Mouse (Mus musculus) MEL (cell line): Measurements from ENCODE around the gene Lzts2. TPM values are rescaled to one million over a fixed set of nuclear protein-coding genes. Genes with fewer than 3 reads are reported as not detected.

Source experiments
- DNase-seq: peaks from one replicate; pipeline ENCODE4 v3.0.0; 2011; ENCODE audit warnings: low read depth, low spot score
- H3K27ac ChIP-seq: 2 replicates; pipeline ENCODE4 v1.5.1; 2012; ENCODE audit warnings: low read depth, mild to moderate bottlenecking, control low read depth, low read length, moderate library complexity; ENCODE audit not compliant: control insufficient read depth
- H3K27me3 ChIP-seq, 2 experiments: fragments of 150-350 bp in 1 of 2; sonication (generic) in 1 of 2; 2 replicates each; pipeline ENCODE4 v1.6.1; 2012; ENCODE audit warnings: low read length in 2 of 2, mild to moderate bottlenecking in 2 of 2, improper control_type of control experiment in 1 of 2, moderate library complexity in 1 of 2; ENCODE audit not compliant: insufficient read depth in 2 of 2, control insufficient read depth in 1 of 2
- H3K36me3 ChIP-seq, 2 experiments: 2 replicates each; pipeline ENCODE4 v1.6.1; 2012 to 2014; ENCODE audit warnings: low read length in 2 of 2, improper control_type of control experiment in 1 of 2, inconsistent platforms in 1 of 2, mild to moderate bottlenecking in 1 of 2; ENCODE audit not compliant: insufficient read depth in 2 of 2, control insufficient read depth in 1 of 2
- H3K4me1 ChIP-seq, 2 experiments: fragments of 150-350 bp in 1 of 2; sonication (generic) in 1 of 2; 2 replicates each; pipeline ENCODE4 v1.6.1; 2012; ENCODE audit warnings: low read length in 2 of 2, improper control_type of control experiment in 1 of 2, mild to moderate bottlenecking in 1 of 2; ENCODE audit not compliant: insufficient read depth in 2 of 2, control insufficient read depth in 1 of 2
- H3K4me3 ChIP-seq, 2 experiments: fragments of 150-350 bp in 1 of 2; sonication (generic) in 1 of 2; 2 replicates each; pipeline ENCODE4 v1.5.1; 2012; ENCODE audit warnings: low read depth in 2 of 2, low read length in 2 of 2, mild to moderate bottlenecking in 2 of 2, moderate library complexity in 2 of 2, control low read depth in 1 of 2, improper control_type of control experiment in 1 of 2; ENCODE audit not compliant: control insufficient read depth in 1 of 2, insufficient read depth in 1 of 2
- H3K79me2 ChIP-seq: 2 replicates; pipeline ENCODE4 v1.6.1; 2012; ENCODE audit warnings: mild to moderate bottlenecking, low read length, moderate library complexity; ENCODE audit not compliant: control insufficient read depth, poor library complexity, insufficient read depth
- H3K9ac ChIP-seq: 2 replicates; pipeline ENCODE4 v1.6.1; 2012; ENCODE audit warnings: low read depth, mild to moderate bottlenecking, control low read depth, low read length, moderate library complexity; ENCODE audit not compliant: control insufficient read depth, poor library complexity, severe bottlenecking
- H3K9me3 ChIP-seq: fragments of 150-350 bp; sonication (generic); replicated peaks from 2 replicates; pipeline ENCODE4 v1.6.1; 2012; ENCODE audit warnings: mild to moderate bottlenecking, low read length, improper control_type of control experiment, moderate library complexity; ENCODE audit not compliant: insufficient read depth
- BHLHE40 ChIP-seq: IDR thresholded peaks from 2 replicates; pipeline ENCODE4 v1.6.1; 2012; ENCODE audit warnings: low read depth, mild to moderate bottlenecking, inconsistent platforms, low read length, improper control_type of control experiment, borderline replicate concordance
- CHD1 ChIP-seq: IDR thresholded peaks from 2 replicates; pipeline ENCODE4 v1.6.1; 2012; ENCODE audit warnings: low read depth, mild to moderate bottlenecking, inconsistent platforms, low read length, improper control_type of control experiment
- CHD2 ChIP-seq: IDR thresholded peaks from 2 replicates; pipeline ENCODE4 v1.6.1; 2011; ENCODE audit warnings: low read length, improper control_type of control experiment
- CTCF ChIP-seq, 3 experiments: IDR thresholded peaks in 2 of 3; conservative IDR thresholded peaks in 1 of 3; 2 replicates each; pipeline ENCODE4 v1.5.1; 2011 to 2012; ENCODE audit warnings: low read length in 3 of 3, low read depth in 2 of 3, mild to moderate bottlenecking in 2 of 3, improper control_type of control experiment in 1 of 3, inconsistent platforms in 1 of 3, mixed read lengths in 1 of 3, moderate library complexity in 1 of 3; ENCODE audit not compliant: control insufficient read depth in 1 of 3, insufficient read depth in 1 of 3, poor library complexity in 1 of 3, severe bottlenecking in 1 of 3
- E2F4 ChIP-seq: IDR thresholded peaks from 2 replicates; pipeline ENCODE4 v1.6.1; 2011; ENCODE audit warnings: low read depth, low read length, improper control_type of control experiment, borderline replicate concordance
- EP300 ChIP-seq, 2 experiments: IDR thresholded peaks; 2 replicates each; pipeline ENCODE4 v1.6.1; 2011; ENCODE audit warnings: improper control_type of control experiment in 2 of 2, low read length in 2 of 2, low read depth in 1 of 2, mild to moderate bottlenecking in 1 of 2
- ETS1 ChIP-seq: IDR thresholded peaks from 2 replicates; pipeline ENCODE4 v1.6.1; 2012; ENCODE audit warnings: low read depth, mild to moderate bottlenecking, inconsistent platforms, low read length, improper control_type of control experiment, moderate library complexity
- GABPA ChIP-seq: IDR thresholded peaks from 2 replicates; pipeline ENCODE4 v1.6.1; 2012; ENCODE audit warnings: low read depth, mild to moderate bottlenecking, inconsistent platforms, low read length, improper control_type of control experiment, moderate library complexity
- HCFC1 ChIP-seq: IDR thresholded peaks from 2 replicates; pipeline ENCODE4 v1.6.1; 2012; ENCODE audit warnings: low read depth, mild to moderate bottlenecking, inconsistent platforms, low read length, improper control_type of control experiment, moderate library complexity
- KAT2A ChIP-seq: conservative IDR thresholded peaks from 2 replicates; pipeline ENCODE4 v1.6.1; 2012; ENCODE audit warnings: low read depth, low read length, improper control_type of control experiment, inconsistent platforms
- MAX ChIP-seq: IDR thresholded peaks from 2 replicates; pipeline ENCODE4 v1.6.1; 2011; ENCODE audit warnings: low read length, improper control_type of control experiment
- MAZ ChIP-seq: IDR thresholded peaks from 2 replicates; pipeline ENCODE4 v1.6.1; 2012; ENCODE audit warnings: low read depth, mild to moderate bottlenecking, inconsistent platforms, low read length, improper control_type of control experiment
- MEF2A ChIP-seq: IDR thresholded peaks from 2 replicates; pipeline ENCODE4 v1.6.1; 2014; ENCODE audit warnings: low read depth, mild to moderate bottlenecking, inconsistent platforms, low read length, improper control_type of control experiment; ENCODE audit not compliant: poor library complexity, insufficient replicate concordance, severe bottlenecking; ENCODE audit errors: extremely low read depth
- MYB ChIP-seq: IDR thresholded peaks from 2 replicates; pipeline ENCODE4 v1.6.1; 2011; ENCODE audit warnings: mild to moderate bottlenecking, low read depth, low read length, improper control_type of control experiment
- NELFE ChIP-seq: IDR thresholded peaks from 2 replicates; pipeline ENCODE4 v1.6.1; 2011; ENCODE audit warnings: low read depth, low read length, improper control_type of control experiment
- NRF1 ChIP-seq: IDR thresholded peaks from 2 replicates; pipeline ENCODE4 v1.6.1; 2014; ENCODE audit warnings: low read depth, mild to moderate bottlenecking, inconsistent platforms, low read length, improper control_type of control experiment, moderate library complexity; ENCODE audit not compliant: poor library complexity, insufficient read depth, severe bottlenecking
- POLR2A ChIP-seq, 2 experiments: IDR thresholded peaks; 2 replicates each; pipeline ENCODE4 v1.6.1; 2011 to 2012; ENCODE audit warnings: low read length in 2 of 2, mild to moderate bottlenecking in 2 of 2, control low read depth in 1 of 2, improper control_type of control experiment in 1 of 2, low read depth in 1 of 2, moderate library complexity in 1 of 2; ENCODE audit not compliant: control insufficient read depth in 1 of 2, insufficient read depth in 1 of 2, poor library complexity in 1 of 2
- POLR2AphosphoS2 ChIP-seq: IDR thresholded peaks from 2 replicates; pipeline ENCODE4 v1.6.1; 2011; ENCODE audit warnings: low read length, improper control_type of control experiment
- SIN3A ChIP-seq: IDR thresholded peaks from 2 replicates; pipeline ENCODE4 v1.6.1; 2012; ENCODE audit warnings: low read length, improper control_type of control experiment, inconsistent platforms
- TAL1 ChIP-seq: IDR thresholded peaks from 2 replicates; pipeline ENCODE4 v1.6.1; 2012; ENCODE audit warnings: mild to moderate bottlenecking, inconsistent platforms, low read length, moderate library complexity, mixed read lengths
- TBP ChIP-seq: IDR thresholded peaks from 2 replicates; pipeline ENCODE4 v1.8.0; 2011; ENCODE audit warnings: low read depth, low read length, improper control_type of control experiment
- TCF12 ChIP-seq: IDR thresholded peaks from 2 replicates; pipeline ENCODE4 v1.6.1; 2014; ENCODE audit warnings: low read depth, mild to moderate bottlenecking, inconsistent platforms, low read length, improper control_type of control experiment, moderate library complexity
- UBTF ChIP-seq: IDR thresholded peaks from 2 replicates; pipeline ENCODE4 v1.6.1; 2012; ENCODE audit warnings: low read depth, mild to moderate bottlenecking, inconsistent platforms, low read length, improper control_type of control experiment, moderate library complexity, borderline replicate concordance; ENCODE audit not compliant: insufficient read depth
- USF1 ChIP-seq: IDR thresholded peaks from 2 replicates; pipeline ENCODE4 v1.6.1; 2014; ENCODE audit warnings: low read depth, mild to moderate bottlenecking, inconsistent platforms, low read length, improper control_type of control experiment, moderate library complexity
- USF2 ChIP-seq, 2 experiments: IDR thresholded peaks; 2 replicates each; pipeline ENCODE4 v1.6.1; 2011 to 2012; ENCODE audit warnings: improper control_type of control experiment in 2 of 2, low read length in 2 of 2, borderline replicate concordance in 1 of 2, inconsistent platforms in 1 of 2, low read depth in 1 of 2, mild to moderate bottlenecking in 1 of 2; ENCODE audit not compliant: insufficient read depth in 1 of 2
- ZKSCAN1 ChIP-seq: IDR thresholded peaks from 2 replicates; pipeline ENCODE4 v1.6.1; 2012; ENCODE audit warnings: low read depth, mild to moderate bottlenecking, inconsistent platforms, low read length, improper control_type of control experiment, moderate library complexity
- ZMIZ1 ChIP-seq: IDR thresholded peaks from 2 replicates; pipeline ENCODE4 v1.6.1; 2012; ENCODE audit warnings: low read depth, mild to moderate bottlenecking, inconsistent platforms, low read length, improper control_type of control experiment, moderate library complexity
- ZNF384 ChIP-seq: IDR thresholded peaks from 2 replicates; pipeline ENCODE4 v1.6.1; 2012; ENCODE audit warnings: low read depth, mild to moderate bottlenecking, inconsistent platforms, low read length, improper control_type of control experiment
- polyA plus RNA-seq, 2 experiments: library from polyadenylated mRNA; stranded (reverse) in 1 of 2; unstranded in 1 of 2; fragments of >175 nt in 1 of 2; fragments of >200 nt in 1 of 2; gene quantifications; 2 replicates each; pipeline versions ENCODE4 v1.2.1 to v1.2.4; 2012; ENCODE audit warnings: low replicate concordance in 2 of 2, low read depth in 1 of 2; ENCODE audit not compliant: insufficient read length in 2 of 2, insufficient read depth in 1 of 2, missing spikeins in 1 of 2
- total RNA-seq: library from RNA; depleted of rRNA; stranded (reverse); fragments of 300-350 nt; gene quantifications from 2 replicates; pipeline ENCODE4 v1.2.3, GENCODE M21; 2012

Gene Lzts2
- total and polyA plus RNA-seq, 3 experiments, result 4.0 to 13.1 TPM; not detected in 1

DNA sequence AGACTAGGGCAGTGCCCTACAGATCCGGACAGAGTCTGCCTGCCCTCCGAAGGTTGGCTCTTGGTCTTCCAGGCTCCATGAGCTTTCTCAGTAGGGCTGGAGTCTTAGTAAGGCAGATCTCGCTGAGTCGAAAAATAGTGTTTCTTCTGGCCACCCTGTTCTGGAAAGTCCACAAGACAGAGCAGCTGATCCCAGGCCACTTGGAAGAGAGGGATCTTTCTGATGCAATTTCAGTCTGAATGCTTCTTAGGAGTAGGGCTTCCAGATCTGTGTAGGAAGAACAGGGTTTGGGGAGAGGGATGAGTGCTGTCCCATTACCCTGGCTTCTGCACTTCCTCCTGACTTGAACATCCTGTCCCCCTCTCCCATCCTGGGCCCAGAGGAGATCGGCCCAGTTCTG lies 31.4 kb downstream of the Lzts2 start, which contains the start of gene Pdzd7:
Gene Pdzd7, minus strand, starts transcription at position 67 of the 400 bp plus-strand sequence.
- Histone ChIP-seq H3K79me2 (no peaks in the 10 kb centered on the region), H3K27ac (no peak within 1 kb of the TSS), H3K4me3 (peak within 1 kb of the TSS; percentile 63 to 69; a peak in 3 of 4 replicates), H3K4me1 (peaks cover 5 to 13% of the 10 kb centered on the region in 2 experiments; a peak in 3 of 4 replicates), H3K9me3 (no peaks in the 10 kb centered on the region), H3K9ac (0 out of 2 replicates have a peak within 1 kb of the TSS, but pooled peaks have one; percentile 9), H3K27me3 (peaks cover 5 to 11% of the 10 kb centered on the region in 2 experiments; a peak in 3 of 4 replicates), H3K36me3 (peaks cover 0 to 5% of the 10 kb centered on the region in 2 experiments; a peak in 1 of 4 replicates)
- TF ChIP-seq GABPA (no peak), MYB (no peak), EP300 (IDR thresholded peaks at IDR 0.05; ENCODE audit: low read depth in 1 of 2, low read length in 2 of 2) (no peak), HCFC1 (no peak), POLR2A (IDR thresholded peaks at IDR 0.05; ENCODE audit: control insufficient read depth in 1 of 2, insufficient read depth in 1 of 2, low read depth in 1 of 2, low read length in 2 of 2, poor library complexity in 1 of 2) (no peak), SIN3A (no peak), CHD1 (no peak), MAX (no peak), TCF12 (no peak), BHLHE40 (no peak), USF1 (no peak), NELFE (no peak), POLR2AphosphoS2 (no peak), TAL1 (no peak), TBP (no peak), CHD2 (no peak)
- no peak for DNase-seq

DNA sequence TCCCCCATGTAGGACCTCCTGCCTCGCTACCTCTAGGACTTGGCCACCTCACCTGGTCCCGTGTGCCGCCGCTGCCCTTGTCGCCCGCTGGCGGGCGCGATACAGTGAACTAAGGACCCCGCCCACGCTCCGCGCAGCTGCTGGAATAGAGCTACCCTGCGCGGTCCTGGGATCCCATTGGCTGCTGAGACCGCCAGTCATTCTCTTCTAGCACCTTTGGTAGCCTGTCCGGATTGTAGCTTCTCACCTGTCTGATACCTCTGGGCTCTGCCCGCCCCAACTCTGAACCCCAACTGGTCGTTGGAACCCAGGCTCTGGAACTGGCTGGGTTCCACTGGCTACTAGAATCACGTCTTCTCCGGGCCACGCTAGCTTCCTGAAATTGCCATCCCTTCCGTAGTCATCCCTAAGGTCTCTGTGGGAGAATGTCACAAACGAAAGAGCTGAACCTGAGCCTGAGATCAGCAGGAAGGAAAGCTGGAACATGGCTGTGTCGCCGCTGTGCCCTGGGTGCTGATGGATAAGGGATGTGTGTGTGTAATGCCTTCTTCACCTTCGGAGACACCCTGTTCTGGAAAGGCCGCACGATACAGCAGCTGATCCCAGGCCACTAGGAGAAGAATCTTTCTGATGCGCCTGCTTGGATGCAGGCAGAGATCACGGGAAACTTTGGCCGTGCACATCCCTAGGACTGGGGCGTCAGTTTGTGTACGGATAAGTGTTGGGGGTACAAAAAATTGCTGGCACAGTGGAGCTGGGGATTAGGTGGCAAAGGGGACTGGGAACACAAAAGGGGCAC lies 32.5 kb downstream of the Lzts2 start:
- Histone ChIP-seq H3K27me3 (peaks cover 3 to 4% of the 10 kb centered on the region in 2 experiments; a peak in 2 of 4 replicates), H3K4me3 (peak overlapping the region; percentile 63 to 69), H3K9me3 (no peaks in the 10 kb centered on the region), H3K9ac (peak overlapping the region; percentile 42), H3K36me3 (peaks cover 0 to 5% of the 10 kb centered on the region in 2 experiments; a peak in 1 of 4 replicates), H3K79me2 (no peaks in the 10 kb centered on the region), H3K4me1 (peaks cover 5 to 13% of the 10 kb centered on the region in 2 experiments; a peak in 3 of 4 replicates), H3K27ac (peak overlapping the region; percentile 35)
- DNase-seq, result peak; percentile 93
- TF ChIP-seq MYB (0 out of 2 replicates have a peak, but pooled peaks have one; percentile 1), HCFC1 (no peak), ZMIZ1 (no peak), TAL1 (no peak), MAZ (no peak), ETS1 (no peak), NRF1 (peak; percentile 61), CTCF (IDR thresholded peaks at IDR 0.05 in 2 of 3, conservative IDR thresholded peaks at IDR 0.05 in 1 of 3; ENCODE audit: control insufficient read depth in 1 of 3, insufficient read depth in 1 of 3, low read depth in 2 of 3, low read length in 3 of 3, poor library complexity in 1 of 3, severe bottlenecking in 1 of 3) (peak in 2 of 3 experiments; percentile 35 to 43; a peak in 4 of 6 replicates), KAT2A (no peak), TBP (no peak), BHLHE40 (no peak), E2F4 (no peak), POLR2AphosphoS2 (no peak), ZNF384 (no peak), UBTF (no peak), TCF12 (peak; percentile 14; the same call in 1 of the 2 replicates), MEF2A (no peak), POLR2A (IDR thresholded peaks at IDR 0.05; ENCODE audit: control insufficient read depth in 1 of 2, insufficient read depth in 1 of 2, low read depth in 1 of 2, low read length in 2 of 2, poor library complexity in 1 of 2) (no peak), ZKSCAN1 (no peak), USF2 (IDR thresholded peaks at IDR 0.05; ENCODE audit: borderline replicate concordance in 1 of 2, insufficient read depth in 1 of 2, low read depth in 1 of 2, low read length in 2 of 2) (no peak)
